Mouse (Mus musculus) adrenal gland (tissue): ENCODE measurements around the gene Hvcn1.
"Not testable (repeated sequence)": the region's sequence is repeated elsewhere in the genome, so short reads cannot be mapped to it uniquely, and the experiment has no call there.

ENCODE experiments used
- intact Hi-C: fragments of 180-260 bp; cut with DNase I; formaldehyde crosslinking; loops from one replicate; pipeline ENCODE4 v1.15.1; 2025
- long read RNA-seq, 2 experiments: library from polyadenylated mRNA; unstranded; transcript quantifications; one replicate each; pipeline ENCODE4 v2.0.0; 2020; ENCODE audit warnings: borderline replicate concordance in 1 of 2; ENCODE audit not compliant: insufficient replicate concordance in 1 of 2

The Hvcn1 gene
- long read RNA-seq, experiment 1, partial matches to known transcripts: 0 of 7 reads
- long read RNA-seq, experiment 1, other reads (novel, unspliced or antisense): 3 of 7 reads
- long read RNA-seq, experiment 2: 0 reads

DNA sequence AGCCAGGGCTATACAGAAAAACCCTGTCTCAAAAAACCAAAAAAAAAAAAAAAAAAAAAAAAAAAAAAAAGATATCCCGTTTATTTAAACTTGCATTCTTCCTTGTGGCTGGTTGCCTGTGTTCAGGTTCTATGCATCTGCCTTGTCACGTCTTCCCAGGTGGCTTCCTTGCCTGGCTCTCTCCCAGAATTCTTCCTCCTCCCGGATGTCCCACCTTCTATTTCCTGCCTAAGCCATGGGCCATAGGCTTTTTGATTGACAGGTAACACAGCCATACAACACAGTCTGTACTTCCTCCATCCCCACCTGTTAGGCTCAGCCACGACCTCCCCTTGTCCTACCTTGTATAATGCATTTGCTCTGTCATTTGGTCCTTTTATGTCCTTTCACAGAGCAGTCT, at the start of gene Hvcn1:
Gene Hvcn1, plus strand, starts transcription at position 330 of the 400 bp plus-strand sequence.
- intact Hi-C loops: no loop called here

DNA sequence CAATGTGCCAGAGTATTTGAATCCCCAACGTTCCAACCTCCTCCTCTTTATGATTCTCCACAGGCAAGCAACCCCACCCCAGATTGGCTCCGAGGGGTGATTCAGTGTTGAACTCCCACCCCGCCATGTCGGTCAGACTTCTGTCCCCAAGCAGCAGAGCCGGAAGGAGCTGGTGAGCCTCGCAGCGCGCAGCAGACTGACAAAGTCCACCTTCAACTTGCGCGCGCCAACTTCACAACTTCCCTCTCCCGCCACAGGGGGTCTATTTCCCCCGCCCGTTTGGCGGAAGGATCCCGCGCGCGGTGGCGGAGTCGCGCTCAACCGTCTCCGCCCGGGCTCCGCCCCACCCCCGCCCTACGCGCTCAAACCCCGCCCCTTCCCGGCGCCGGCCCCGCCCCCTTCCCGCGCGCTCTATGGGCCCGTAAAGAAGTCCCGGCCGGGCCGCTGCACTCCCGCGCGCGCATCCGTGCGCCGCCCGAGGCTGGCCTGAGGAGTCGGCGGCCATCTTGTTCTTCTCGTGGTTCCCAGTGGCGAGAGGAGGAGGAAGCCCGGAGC, 48.7 kb upstream of the Hvcn1 start, which contains the start of gene Ppp1cc:
Gene Ppp1cc, plus strand, starts transcription at position 452 of the 555 bp plus-strand sequence.
- intact Hi-C loops: no loop called here

DNA sequence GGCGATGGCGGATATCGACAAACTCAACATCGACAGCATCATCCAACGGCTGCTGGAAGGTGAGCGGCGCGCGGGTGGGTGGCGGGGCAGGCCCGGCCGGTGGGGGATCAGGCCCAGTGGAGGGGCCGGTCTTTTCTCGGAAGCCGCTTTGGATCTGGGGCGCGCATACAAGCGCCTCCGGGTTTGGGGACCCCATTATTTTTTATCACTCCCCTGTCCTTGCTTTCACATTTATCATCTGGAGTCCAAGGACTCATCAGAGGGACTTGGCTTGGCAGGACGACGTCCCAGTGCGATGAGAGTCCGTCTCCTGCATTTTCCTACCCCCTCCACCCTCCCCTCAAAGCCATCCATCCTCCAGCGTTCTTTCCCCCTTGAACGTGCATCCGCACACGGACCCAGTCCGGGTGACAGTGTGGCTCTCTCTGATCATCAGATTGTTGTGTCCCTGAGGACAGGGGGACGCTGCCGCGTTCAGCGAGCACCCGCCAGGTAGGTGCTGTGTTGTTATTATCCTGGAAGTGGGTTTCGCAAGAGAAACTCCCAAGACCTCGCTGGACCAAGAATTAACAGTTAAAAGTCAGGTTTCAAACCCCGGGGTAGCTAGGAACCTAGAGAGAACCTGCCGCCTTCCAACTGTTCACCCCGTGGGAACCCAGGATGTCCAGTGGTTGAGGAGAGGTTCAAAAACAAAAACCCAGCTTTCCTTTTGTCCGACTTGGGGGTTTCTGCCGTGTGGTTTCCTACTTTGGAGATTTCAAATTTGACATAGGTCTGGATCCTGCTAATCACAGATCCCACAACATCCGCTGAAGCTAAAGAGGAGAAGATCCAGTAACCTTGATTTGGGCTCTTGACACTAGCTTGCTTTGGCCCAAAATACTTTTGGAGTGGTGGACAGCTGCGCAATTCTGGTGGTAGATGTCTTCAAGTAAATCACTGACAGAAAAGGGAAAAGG, 47.8 kb upstream of the Hvcn1 start:
- intact Hi-C loops: no loop called here

GRCm38 (mm10) chr5:122163194-122163593, 43.4 kb upstream of the Hvcn1 start:
- intact Hi-C loops: no loop called here

DNA sequence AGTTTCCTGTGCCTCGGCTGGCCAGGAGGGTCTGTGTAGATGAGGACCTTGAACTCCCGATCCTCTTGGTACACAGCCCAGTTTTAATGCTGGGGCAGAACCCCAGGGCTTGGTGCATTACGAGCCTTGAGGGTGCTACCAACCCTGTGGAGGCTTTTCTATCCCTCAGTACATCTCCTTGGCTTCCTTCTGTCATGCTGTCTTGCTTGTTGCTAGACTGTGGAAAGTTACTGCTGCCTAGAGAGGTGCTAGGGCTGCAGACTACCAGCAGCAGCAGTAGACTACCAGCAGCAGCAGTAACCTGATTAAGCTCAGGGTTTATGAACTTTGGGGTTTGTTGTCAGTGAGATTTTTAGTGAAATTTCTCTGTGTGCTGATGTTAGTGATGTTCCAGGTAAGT, 42.6 kb upstream of the Hvcn1 start:
- intact Hi-C loops: no loop called here

DNA sequence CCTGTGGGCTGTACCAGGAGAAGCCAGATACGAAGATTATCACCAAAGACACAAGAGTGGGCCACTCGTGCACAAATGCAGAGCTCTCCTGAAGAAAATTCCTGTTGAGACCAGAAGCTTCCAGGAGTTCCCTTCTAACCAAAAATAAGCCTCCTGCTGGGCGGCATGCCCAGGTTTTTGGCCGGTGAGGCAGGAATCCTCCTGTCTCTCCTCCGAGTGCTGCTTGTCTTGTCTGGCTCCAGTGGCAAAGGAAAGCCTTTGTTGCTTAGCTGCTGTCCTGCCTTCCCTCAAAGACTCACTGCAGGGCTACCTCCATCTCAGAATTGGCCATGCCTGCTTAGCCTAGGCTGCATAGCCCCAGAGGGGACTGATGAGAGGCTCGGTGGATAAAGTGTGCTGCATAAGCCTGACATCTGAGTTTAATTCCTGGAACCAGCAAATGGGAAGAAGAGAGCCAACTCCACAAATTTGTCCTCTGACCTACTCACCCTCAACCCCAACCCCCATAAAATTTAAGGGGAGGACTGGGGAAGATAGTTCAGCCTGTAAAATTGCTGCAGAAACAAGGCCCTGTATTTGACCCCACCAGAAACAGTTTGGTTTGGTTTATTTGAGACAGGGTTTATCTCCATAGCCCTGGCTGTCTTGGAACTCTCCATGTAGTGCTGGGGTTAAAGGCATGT, 41.2 kb upstream of the Hvcn1 start:
- intact Hi-C loops: no loop called here

DNA sequence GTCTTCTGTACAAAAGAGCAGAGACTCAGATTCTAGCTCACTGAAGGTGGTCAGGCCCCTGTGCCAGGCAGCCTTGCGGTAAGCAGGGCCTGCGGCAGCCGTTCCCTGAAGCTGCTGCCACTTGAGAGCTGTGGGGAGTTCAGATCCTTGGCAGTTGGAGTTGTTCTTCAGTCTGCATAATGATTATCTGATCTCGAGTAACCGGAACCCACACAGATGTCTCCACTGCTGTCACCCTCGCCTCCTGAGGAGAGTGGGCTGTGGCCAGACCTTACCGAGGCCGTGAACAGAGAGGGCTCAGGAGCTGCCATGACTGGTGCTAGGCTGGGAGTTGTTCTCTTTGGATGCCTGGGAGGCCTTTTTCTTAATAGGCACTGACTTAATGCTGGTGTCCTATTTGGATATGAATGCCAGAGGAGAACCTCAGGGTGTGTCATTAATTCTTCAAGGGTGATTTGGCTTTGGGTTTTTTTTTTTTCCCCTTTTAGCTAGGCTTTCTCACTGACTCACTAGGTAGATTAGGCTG, 39.9 kb upstream of the Hvcn1 start:
- intact Hi-C loops: no loop called here

DNA sequence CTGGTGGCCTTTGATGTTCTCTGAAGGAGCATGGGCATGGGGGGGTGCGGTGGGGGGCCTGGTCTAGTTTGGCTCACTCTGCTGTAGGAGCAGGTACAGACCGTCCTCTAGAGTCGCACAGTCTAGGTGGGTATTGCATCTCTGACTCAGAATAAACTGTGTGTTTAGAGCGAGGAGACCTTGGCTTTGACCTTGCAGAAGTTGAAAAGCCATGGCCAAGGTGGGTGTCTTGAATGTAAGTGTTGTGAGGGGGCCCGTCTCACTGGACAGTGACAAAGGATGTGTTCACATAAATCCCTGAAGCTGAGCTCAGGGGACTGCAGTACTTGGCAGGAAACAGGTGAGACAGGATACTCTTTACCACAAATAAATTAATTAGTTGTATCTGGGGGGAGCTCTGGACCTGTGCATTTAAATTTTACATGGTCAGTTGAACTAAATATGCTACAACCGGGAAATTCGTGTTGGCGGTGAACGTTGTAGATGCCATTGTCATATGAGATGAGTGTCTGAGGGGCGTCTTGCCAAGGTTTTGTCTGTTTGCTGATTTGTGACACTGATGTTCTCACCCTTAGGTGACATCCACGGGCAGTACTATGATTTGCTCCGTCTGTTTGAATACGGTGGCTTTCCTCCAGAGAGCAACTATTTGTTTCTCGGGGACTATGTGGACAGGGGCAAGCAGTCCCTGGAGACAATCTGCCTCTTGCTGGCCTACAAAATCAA, 38.1 kb upstream of the Hvcn1 start:
- intact Hi-C loops: no loop called here

GRCm38 (mm10) chr5:122171058-122171457, 35.5 kb upstream of the Hvcn1 start:
- intact Hi-C loops: no loop called here

DNA sequence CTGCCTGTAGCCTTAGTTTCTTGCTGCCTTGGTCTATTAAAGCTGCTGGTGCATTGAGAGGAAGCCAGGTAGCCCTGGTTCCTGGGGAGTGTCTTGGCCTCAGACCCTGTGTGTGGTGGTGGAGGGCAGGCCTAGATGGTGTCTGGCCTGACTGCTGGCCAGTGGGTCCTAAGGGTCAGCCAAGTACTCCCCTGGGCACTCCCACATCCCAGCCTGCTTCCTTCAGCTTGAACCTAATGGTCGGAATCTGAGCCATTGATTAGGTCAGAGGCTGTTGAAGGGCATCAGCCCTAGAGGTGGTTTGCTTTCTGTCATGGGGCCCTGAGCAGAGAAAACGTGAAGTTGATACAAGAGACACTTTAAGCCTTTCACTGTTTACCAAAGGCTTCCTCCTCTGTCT, 31.2 kb upstream of the Hvcn1 start:
- intact Hi-C loops: no loop called here

DNA sequence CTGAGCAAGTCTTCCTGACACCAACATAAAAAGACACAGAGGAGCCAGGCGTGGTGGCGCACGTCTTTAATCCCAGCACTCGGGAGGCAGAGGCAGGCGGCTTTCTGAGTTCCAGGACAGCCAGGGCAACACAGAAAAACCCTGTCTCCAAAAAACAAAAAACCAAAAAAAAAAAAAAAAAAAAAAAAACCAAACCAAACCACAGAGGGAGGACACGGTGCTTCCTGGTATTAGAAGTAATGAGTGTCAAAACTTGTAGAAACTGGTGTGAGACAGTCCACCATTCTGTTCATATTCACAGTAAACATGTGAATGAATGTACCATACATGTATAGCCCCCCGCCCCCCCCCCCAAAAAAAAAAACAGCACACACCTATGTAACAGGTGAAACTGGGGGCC, 30.6 kb upstream of the Hvcn1 start:
- intact Hi-C loops: loop anchor here (2.0 kb wide), 1 partner anchor 47 kb away; no protein-coding TSS in a partner anchor

DNA sequence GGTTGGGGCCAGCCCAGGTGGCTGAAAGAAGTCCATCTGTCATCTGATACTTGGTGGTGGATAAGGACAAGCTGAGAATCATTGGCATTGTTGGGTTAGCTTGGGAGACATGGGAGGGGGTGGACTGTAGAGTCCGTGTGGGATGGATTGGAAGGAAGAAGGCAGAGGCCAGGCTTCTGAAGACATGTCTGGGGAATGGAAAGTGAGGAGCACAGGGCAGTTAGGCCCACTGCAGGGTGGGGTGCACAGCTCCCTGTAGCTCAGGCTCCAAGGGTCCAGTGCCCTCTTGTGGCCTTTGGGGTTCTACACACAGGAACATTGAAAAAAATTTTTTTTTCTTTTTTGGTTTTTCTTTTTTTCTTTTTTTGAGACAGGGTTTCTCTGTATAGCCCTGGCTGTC, 30.2 kb upstream of the Hvcn1 start:
- intact Hi-C loops: loop anchor here (2.0 kb wide), 1 partner anchor 48 kb away; no protein-coding TSS in a partner anchor

DNA sequence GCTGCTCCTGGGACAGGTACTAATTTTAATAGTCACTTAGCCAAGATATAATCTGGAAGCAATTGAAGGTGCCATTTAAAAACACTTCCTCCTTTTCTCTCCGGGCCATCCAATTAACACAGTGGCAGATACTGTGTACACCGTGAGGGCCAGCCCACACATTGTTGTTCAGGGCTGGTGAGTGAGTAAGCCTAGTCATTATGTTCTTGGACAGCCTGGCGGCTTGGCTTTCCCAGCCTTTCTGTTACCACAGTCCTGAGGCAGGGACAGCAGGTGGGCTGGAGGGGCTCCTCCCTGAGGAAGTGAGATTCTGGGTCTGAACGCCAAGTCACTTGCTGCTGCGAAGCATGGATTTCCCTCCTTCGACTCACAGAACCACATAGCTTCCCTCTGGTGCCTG, 26.9 kb upstream of the Hvcn1 start:
- intact Hi-C loops: no loop called here

DNA sequence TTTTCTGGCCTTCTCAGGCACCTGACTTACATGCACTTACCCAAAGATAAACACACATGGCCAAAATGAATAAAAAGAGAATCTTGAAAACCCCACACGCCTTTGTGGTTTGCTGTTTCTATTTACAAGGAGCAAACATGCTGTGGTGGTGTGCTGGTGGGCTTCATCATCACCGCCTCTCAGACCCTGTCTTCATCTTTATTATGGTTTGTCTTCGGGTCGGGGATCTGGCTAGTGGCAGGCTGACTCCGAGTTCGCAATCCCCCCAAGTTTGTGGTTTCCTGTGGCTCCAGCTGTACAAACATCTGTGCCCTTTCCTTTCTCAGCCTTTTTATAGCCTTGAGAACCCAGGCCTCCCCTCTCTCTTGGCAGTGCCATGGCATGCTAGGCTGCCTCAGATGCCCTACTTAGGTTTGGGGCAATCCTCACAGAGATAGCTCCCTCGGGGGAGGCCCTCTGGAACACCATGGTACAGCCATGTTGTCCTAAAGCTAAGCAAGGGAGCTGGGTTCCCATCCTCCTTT, 22.3 kb upstream of the Hvcn1 start:
- intact Hi-C loops: no loop called here

- intact Hi-C loops: not testable (repeated sequence)
These were observed 21.7 kb upstream of the Hvcn1 start for GRCm38 (mm10) chr5:122184858-122185257.

DNA sequence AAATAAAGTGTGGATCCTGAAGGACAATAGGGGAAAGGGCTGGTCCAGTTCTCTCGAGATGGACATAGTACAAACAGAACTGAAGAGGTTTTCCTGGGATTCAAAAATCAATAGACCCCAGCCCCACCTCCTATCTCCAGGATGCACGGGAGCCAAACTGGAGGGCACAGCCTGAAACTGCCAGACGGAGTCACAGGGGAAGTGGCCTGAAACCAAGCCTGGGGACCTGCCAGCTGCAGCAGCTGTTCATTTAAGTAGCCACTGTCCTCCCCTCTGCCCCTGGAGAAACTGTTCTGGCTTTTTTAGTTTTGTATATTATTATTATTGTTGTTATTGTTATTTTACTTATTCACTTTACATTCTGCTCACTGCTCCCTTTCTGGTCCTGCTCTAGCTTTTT, 17.5 kb upstream of the Hvcn1 start:
- intact Hi-C loops: no loop called here

DNA sequence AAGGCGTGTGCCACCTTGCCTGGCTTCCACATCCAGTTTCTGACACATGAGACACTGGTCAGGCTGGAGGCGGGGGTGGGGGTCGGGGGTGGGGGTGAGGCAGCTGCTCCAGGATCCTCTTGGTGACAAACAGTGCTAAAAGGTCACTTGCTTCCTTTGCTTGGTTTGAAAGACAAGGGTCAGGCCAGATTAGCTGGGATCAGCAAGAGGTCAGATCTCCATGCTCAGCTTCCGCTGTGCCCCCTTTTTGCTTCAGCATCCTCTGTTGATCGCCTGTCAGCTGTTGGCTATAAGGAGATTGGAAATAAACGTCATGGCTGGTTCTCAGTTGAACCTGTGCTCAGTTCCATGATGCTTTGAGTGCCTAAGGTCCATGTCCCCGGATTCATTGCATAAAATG, 16.1 kb upstream of the Hvcn1 start:
- intact Hi-C loops: no loop called here

- intact Hi-C loops: no loop called here
These were observed 15.1 kb upstream of the Hvcn1 start for GRCm38 (mm10) chr5:122191269-122192063.

GRCm38 (mm10) chr5:122192347-122192746, 14.3 kb upstream of the Hvcn1 start:
- intact Hi-C loops: no loop called here

DNA sequence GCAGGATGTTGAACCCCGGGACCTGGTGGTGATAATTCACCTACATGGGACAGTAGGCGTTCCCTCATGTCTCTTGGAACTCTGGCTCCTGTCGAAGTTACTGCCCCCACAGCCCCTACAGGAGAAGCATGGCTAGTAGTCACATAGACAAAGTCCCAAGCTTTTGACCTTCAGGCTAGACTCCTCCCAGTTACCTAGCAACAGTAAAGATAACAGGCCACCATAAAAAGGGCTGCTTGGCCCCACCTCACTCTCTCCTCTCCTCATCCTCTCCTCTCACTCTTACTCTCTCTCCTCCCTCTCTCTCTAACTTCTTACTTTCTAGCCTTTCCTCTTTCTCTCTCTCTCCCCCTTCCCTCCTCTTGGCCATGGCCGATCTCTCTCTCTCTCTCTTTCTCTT, 5.7 kb upstream of the Hvcn1 start:
- intact Hi-C loops: no loop called here
